Mouse (Mus musculus) layer of hippocampus, postnatal 10 days (tissue): Measurements from ENCODE around the gene Mindy4. TPM values are rescaled to one million over a fixed set of nuclear protein-coding genes. Genes with fewer than 3 reads are reported as not detected.

Experiments
- DNase-seq, 2 experiments: peaks; one replicate each; pipeline ENCODE4 v3.0.0; 2021; ENCODE audit warnings: low spot score in 2 of 2
- total RNA-seq, 2 experiments: library from RNA; stranded (reverse); gene quantifications; 2 replicates each; pipeline ENCODE4 v1.2.3; 2021

Gene Mindy4
- total RNA-seq, 2 experiments from 2014 or later = 10.9 to 12.5 TPM

- no peak for DNase-seq
These were observed 136.0 kb downstream of the Mindy4 start for GRCm38 (mm10) chr6:55338934-55339825.

GRCm38 (mm10) chr6:55341688-55342087 is 138.5 kb downstream of the Mindy4 start:
- DNase-seq = no peak

DNA sequence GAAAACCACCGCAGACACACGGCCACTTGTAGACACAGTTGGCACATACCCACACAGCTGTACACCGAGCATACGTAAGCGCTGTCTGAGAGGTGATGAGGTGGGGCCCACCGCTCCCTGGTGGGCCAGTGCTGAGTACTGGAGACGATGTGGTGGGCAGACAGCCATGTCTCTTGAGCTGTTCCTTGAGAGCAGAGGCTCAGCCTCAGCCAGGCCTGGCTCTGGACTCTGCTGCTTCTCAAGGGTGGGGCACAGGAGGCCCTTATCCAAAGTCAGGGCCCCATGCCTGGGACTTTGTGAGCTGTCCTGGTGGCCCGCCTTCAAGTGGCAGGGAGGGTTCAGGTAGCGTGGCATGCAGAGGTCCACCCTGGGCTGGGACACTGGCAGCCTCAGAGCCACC is 139.1 kb downstream of the Mindy4 start:
- DNase-seq = no peak

- no peak for DNase-seq
These were observed 140.3 kb downstream of the Mindy4 start for GRCm38 (mm10) chr6:55343446-55343845.

- no peak for DNase-seq
These were observed 141.3 kb downstream of the Mindy4 start for GRCm38 (mm10) chr6:55344291-55345016.

- DNase-seq = no peak
These were observed 142.1 kb downstream of the Mindy4 start for GRCm38 (mm10) chr6:55345264-55345663.

- no peak for DNase-seq
These were observed 143.3 kb downstream of the Mindy4 start for GRCm38 (mm10) chr6:55346491-55346890.

GRCm38 (mm10) chr6:55347711-55348571 is 144.8 kb downstream of the Mindy4 start:
- DNase-seq = no peak

GRCm38 (mm10) chr6:55349231-55349630 is 146.0 kb downstream of the Mindy4 start:
- DNase-seq = no peak

GRCm38 (mm10) chr6:55350383-55350952 is 147.3 kb downstream of the Mindy4 start:
- no peak for DNase-seq

DNA sequence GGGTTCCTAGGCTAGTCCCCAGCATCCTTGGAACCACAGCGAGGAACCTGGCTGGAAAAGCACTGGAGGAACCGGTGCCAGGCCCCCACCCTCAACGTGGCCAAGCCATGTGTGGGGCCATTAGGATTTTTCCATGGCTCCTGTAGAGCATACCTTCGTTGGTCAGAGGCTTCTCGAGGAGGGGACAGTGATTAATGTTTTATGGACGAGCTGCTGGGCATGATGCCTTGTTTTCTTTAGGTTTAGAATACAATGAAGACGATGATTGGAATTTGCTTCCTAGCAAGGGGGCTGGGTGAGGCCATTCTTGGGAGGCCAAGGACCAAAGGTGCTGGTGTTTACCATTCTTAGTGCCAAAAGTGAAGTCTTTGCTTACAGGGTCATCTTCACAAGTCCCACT is 148.5 kb downstream of the Mindy4 start:
- no peak for DNase-seq

GRCm38 (mm10) chr6:55353711-55354445 is 150.7 kb downstream of the Mindy4 start:
- no peak for DNase-seq

DNA sequence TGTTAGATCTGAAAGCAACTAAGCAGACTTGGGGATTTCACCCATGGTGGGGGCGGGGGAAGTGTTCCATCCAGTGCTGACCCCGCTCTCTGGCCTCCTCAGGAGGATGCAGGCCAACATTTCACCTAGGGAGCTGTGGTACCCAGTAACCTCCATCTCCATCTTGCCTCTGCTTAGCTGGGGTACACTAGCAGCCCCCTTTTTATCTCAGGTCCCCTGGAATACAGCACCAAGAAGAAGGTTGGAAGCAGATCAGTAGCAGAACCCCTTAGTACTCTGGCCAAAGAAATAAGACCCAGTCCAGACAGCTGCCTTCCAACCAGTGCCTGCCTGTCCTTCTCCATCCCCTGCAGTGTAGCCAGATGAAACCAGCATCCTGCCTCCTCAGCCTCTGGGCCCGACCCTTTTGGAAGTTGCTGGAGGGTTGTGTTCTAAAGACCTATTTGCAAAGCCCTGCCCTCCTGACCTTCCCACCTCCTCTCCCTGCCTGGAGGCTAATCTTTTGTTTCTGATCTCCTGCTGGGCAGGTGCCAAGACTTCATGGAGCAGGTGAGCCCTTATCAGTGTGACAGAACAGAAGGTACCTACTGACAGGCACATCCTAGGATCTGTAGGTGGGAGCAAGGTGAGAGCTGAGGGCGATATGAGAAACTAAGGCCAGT is 151.4 kb downstream of the Mindy4 start:
- DNase-seq = no peak

DNA sequence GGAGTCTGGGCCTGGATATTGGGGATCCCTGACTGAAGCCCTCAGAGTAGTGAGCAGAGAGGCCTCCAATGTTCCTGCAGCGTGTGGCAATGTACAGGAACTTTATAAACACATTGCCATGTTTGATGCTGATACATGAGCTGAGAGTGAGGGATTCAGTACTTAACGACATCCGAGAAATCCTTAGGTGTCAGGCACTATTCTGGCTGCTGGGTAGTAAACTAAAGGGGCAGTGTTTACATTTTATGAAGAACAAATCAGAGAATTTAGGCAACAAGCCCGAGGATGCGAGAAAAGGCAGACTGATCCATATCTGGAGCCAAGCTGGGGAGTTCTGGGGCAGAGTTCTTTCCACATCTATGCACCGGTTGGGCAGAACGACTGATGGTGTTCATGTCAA is 152.4 kb downstream of the Mindy4 start:
- no peak for DNase-seq

DNA sequence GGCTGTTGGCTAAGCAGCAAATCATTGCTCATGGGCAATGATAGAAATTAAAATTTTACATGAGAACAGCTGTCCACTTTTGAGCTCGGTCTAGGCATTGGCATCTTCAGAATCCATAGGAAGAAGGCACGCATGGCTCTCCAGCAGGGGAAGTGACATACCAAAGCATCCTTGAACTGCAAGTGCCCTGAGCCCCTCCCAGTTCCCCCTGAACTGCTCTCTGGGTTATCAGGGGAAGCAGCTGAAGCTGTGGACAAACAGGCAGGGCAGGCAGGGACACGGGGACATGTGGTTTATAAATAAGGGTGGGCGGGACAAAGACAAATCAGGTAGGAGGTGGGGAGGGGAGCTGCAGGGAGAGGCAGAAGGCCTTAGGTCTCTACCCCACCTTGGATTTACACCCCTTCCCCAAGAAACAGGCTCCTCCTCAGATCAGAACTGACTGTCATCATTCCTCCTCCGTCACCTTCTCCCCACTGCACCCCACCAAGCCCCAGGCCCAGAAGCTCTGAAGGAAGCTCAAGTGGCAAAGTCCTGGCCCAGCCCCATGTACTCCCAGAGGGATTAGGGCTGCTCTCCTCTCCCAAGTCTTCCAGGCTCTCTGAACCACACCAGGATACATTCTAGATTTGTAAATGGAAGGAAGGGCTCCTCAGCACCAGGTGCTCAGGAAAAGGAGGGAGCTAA is 153.0 kb downstream of the Mindy4 start:
- DNase-seq = no peak

GRCm38 (mm10) chr6:55356976-55357635 is 153.9 kb downstream of the Mindy4 start:
- DNase-seq = no peak

GRCm38 (mm10) chr6:55357636-55358031 is 154.5 kb downstream of the Mindy4 start:
- DNase-seq = no peak

- DNase-seq = no peak
These were observed 155.6 kb downstream of the Mindy4 start for GRCm38 (mm10) chr6:55358731-55359143.

DNA sequence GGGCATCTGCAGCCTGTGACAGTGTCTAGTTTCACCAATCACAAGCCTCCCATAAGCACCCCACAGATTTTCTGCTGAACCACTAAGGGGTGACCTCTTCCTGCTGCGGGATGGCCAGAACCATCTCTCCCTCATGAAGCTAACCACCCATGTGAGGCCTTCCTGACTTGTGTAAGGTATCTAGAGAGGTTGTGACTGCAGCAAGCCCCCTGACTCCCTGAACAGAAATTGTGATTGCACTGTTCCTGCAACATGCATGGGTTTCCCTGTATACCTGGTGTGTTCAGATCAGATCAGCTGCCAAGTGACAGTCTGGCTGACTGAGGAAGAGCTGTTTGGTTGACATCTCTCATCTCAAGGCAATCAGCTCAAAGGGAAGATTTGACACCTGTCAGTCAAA is 159.5 kb downstream of the Mindy4 start:
- DNase-seq = no peak
